Mouse (Mus musculus): ENCODE results near the gene Gm10318. TPM values are rescaled to one million over a fixed set of nuclear protein-coding genes. Genes with fewer than 3 reads are reported as not detected.

Gm10318 gene
- total RNA-seq (2021): not detected

DNA sequence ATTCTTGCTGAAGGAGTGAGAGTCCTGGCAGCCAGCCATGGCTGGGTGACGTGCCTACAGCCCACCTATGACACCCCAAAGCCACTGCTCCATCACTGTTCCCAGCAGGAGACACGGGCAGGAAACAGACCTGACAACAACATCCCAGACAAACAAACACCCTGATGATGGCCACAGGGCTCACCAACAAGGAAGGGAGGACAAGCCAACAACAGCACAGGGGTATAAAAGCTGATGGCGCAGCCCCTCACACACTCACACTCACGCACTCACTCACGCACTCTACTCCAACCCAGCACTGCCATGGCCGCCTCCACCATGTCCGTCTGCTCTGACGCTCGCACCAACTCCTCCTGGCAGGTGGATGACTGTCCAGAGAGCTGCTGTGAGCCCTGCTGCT is at the start of gene Gm10318:
TSS of gene Gm10318 (plus strand) at position 301 of the 400 bp plus-strand sequence.
- DNase-seq (ENCODE audit: low spot score): no peak
- intact Hi-C loops (cut with DNase I): no loop called here

DNA sequence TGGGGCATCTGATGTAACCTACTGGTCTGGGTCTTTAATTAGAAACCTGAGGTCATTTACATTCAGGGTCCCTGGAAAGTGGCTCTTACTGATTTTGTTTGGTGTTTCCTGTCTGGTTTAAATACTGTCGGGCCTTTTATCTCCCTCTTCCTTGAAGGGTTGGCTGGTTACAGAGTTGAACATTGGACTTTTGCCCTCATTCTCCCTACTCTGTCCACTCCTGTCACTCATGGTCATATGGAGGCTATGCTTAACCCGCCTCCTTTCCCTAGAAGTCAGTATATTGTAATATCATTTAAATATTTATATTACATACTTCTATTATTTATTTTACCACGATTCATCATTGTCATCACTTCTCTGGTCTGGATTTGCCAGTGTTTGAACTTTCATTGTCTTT is 48.6 kb upstream of the Gm10318 start:
- intact Hi-C loops (cut with DNase I): no loop called here
- DNase-seq (ENCODE audit: low spot score): no peak

DNA sequence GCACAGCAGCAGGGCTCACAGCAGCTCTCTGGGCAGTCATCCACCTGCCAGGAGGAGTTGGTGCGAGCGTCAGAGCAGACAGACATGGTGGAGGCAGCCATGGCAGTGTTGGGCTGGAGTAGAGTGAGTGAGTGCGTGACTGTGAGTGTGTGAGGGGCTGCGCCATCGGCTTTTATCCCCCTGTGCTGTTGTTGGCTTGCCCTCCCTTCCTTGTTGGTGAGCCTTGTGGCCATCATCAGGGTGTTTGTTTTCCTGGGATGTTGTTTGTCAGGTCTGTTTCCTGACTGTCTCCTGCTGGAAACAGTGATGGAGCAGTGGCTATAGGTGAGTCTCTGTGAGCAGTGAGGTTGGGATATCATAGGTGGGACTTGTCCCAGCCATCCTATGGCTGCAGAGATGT is 40.9 kb upstream of the Gm10318 start, which contains the start of gene Gm9507:
TSS of gene Gm9507 (minus strand) at position 101 of the 400 bp plus-strand sequence.
- no peak for DNase-seq (ENCODE audit: low spot score)
- intact Hi-C loops (cut with DNase I): no loop called here

DNA sequence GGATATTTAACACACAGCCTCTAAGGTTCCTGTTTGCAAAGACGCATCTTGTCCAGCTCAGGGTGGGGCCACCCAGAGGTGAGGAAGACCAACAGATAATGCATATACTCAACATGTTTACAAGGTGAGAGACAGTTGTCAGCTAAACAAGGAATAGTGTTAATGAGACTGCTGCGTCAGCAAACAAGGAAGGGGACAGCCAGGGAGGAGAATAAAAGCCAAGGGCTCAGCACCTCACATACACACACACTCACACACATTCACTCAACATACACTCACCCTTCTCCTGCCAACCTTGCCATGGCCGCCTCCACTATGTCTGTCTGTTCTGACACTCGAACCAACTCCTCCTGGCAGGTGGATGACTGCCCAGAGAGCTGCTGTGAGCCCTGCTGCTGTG is 38.3 kb upstream of the Gm10318 start, which contains the start of gene Gm2696:
TSS of gene Gm2696 (plus strand) at position 301 of the 400 bp plus-strand sequence.
- DNase-seq (ENCODE audit: low spot score): no peak
- intact Hi-C loops (cut with DNase I): no loop called here

DNA sequence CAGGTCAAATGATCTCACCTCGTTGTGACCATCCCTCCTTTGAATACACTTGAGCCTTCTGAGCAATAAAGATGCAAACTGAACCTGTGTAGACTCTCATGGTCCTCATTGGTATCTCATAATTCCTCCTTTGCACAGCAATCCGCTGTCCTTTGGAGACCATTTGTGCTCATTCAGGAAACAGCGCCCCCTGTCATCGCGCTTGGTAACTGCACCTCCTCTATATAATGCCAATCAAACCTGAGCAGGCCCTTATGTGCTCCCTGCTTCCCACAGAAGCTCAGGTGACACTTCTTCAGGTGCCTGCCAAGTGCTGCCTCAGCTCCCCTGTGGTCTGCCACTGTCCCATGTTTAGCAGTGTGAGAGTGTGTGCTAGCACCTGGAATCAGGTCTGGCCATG is 37.1 kb upstream of the Gm10318 start:
- DNase-seq (ENCODE audit: low spot score): no peak
- intact Hi-C loops (cut with DNase I): loop anchor here (5.0 kb wide), 2 partner anchors 88 to 188 kb away; partner anchors contain the start of gene Gm10100

DNA sequence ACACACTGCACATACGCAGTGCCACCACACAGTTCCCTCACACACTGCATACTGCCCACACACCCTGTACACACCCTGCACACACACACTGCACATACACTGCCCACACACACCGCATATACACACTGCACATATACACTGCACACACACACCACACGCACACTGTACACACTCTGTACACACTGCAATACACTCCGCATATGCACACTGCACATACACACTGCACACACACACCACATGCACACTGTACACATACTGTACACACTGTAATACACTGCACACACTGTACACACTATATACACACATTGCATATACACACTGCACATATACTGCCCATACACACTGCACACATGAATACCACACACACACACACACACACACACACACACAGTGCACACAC is 34.1 kb upstream of the Gm10318 start:
- intact Hi-C loops (cut with DNase I): loop anchor here (5.0 kb wide), 2 partner anchors 91 to 191 kb away; partner anchors contain the start of gene Gm10100

DNA sequence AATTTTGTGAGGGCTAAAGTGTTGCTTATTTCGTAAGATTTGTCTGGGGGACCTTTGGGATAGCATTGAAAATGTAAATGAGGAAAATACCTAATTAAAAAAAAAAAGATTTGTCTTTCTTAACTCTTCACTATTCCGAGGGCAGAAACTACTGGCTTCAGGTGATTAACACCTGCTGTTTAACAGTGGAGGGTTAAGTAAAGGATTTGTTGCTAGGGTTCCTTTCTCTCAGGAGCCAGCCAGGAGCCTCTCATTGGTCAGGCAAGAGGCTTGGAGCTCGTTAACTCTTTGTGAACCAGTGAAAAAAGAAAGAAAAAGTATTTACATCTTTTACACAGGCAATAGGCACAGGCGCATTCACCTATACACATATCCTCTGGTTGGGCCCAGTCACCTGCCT is 33.5 kb upstream of the Gm10318 start:
- no peak for DNase-seq (ENCODE audit: low spot score)
- intact Hi-C loops (cut with DNase I): loop anchor here (5.0 kb wide), 2 partner anchors 92 to 192 kb away; partner anchors contain the start of gene Gm10100

More for the DNA sequence above, 34.1 kb upstream of the Gm10318 start:
- DNase-seq (ENCODE audit: low spot score): no peak

DNA sequence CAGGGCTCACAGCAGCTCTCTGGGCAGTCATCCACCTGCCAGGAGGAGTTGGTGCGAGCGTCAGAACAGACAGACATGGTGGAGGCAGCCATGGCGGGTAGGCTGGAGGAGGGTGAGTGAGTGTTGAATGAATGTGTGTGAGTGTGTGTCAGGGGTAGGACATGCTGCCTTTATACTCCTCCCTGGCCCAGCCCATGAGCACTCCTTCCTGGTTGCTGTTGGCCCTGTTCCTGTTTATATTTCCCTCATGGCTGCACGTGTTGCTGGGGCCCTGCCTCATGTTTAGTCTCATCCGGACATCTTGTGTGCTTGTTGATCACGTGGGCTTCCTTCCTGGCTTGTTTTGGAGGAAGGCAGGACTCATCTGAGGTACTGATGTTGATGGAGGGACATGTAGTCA is 25.7 kb upstream of the Gm10318 start, which contains the start of gene Krtap10-4:
TSS of gene Krtap10-4 (minus strand) at position 145 of the 400 bp plus-strand sequence.
- DNase-seq (ENCODE audit: low spot score): no peak
- intact Hi-C loops (cut with DNase I): no loop called here

DNA sequence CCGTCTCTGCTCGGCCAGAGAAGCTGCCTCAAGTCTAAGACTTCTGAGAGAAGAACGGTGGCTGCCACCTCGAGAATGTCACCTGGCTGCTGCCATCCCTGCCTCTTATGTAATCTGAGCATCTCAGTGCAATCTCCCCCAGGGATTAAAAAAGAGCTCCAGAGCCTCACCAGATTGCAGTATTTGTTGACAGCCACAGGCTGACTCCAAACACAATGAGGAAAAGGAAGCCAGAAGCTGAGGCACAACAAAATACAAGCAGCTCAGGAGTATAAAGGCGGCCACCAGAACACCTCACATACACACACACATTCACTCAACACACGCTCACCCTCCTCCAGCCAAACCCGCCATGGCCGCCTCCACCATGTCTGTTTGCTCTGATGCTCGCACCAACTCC is 17.0 kb upstream of the Gm10318 start, which contains the start of gene Krtap10-10:
TSS of gene Krtap10-10 (plus strand) at position 301 of the 400 bp plus-strand sequence.
- intact Hi-C loops (cut with DNase I): no loop called here
- DNase-seq (ENCODE audit: low spot score): no peak

DNA sequence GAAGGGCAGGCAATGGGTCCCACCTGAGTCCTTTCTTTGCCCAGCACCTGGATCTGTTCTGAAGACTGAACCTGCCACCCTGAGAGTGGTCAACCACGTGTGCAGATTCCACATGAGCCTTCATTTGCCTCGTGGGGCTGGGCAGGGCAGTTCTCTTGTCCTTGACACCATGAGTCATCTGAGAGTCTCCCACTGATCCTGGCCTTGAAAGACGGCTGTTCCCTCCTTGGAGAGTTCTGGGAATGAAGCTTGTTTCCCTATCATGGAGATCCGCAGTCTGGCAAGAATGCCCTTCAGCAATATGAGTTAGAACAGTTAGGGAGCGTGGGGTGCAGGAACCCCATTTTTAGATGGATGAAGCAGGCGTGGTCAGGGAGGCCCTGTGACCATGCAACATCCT is 13.7 kb upstream of the Gm10318 start:
- intact Hi-C loops (cut with DNase I): no loop called here
- DNase-seq (ENCODE audit: low spot score): no peak

DNA sequence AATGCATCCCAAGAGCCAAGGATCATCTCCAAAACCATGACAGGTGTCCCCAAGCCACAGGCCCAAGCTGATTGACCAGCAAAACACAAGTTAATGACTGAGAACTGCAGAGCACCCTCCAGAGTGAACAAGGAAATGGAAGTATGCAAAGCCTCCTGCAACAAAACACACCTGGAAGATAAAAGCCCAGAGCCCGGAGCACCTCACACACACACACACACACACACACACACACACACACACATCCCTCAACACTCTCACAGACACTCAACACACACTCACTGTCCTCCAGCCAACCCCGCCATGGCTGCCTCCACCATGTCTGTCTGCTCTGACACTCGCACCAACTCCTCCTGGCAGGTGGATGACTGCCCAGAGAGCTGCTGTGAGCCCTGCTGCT is 6.2 kb upstream of the Gm10318 start, which contains the start of gene Gm36176:
TSS of gene Gm36176 (plus strand) at position 301 of the 400 bp plus-strand sequence.
- intact Hi-C loops (cut with DNase I): no loop called here
- no peak for DNase-seq (ENCODE audit: low spot score)

DNA sequence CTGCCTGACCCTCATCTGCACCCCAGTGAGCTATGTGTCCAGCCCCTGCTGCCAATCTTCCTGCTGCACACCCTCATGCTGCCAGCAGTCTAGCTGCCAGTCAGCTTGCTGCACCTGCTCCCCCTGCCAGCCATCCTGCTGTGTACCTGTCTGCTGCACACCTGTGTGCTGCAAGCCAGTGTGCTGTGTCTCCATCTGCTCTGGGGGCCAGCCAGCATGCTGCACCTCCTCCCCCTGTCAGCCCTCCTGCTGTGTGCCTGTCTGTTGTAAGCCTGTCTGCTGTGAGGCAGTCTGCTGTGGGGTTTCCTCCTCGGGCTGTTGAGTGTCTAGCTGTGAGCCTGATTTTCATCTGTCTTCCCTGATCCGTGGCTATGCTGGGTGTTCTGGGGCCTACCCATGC is 5.7 kb upstream of the Gm10318 start:
- intact Hi-C loops (cut with DNase I): no loop called here
- DNase-seq (ENCODE audit: low spot score): no peak

DNA sequence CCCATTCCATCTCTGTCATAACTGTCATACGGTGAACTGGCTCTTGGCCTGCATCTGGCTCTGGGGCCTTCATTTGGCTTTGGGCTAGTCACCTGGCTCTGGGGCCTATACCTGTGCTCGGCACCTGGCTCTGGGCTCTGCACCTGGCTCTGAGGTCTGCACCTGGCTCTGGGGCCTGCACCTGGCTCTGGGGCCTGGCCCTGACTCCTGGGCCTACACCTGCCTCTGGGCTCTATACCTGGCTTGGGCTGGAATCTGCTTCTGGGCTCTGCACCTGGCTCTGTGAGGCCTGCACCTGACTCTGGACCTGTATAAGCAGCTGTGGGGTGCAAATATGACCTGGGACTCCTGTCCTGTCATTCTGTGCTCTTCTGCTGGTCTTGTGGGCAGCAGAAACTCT is 5.1 kb upstream of the Gm10318 start:
- DNase-seq (ENCODE audit: low spot score): no peak
- intact Hi-C loops (cut with DNase I): no loop called here

DNA sequence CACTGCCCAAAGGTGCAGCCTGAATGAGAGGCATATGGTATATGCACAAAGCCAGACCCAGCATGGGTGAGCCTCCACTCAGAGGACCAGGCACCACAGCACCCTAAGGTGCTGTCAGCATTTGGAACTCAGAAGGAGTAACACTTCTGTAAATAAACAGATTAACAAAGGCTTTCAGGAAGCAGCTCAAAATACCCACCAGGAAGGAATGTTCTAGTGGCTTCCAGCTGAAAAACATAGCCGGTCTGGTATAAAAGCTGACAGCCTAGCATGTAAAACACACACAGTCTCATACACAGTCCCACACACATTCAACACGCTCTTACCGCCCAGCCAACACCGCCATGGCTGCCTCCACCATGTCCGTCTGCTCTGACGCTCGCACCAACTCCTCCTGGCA is 9.0 kb downstream of the Gm10318 start, which contains the start of gene Gm3285:
TSS of gene Gm3285 (plus strand) at position 301 of the 400 bp plus-strand sequence.
- DNase-seq (ENCODE audit: low spot score): no peak
- intact Hi-C loops (cut with DNase I): no loop called here

DNA sequence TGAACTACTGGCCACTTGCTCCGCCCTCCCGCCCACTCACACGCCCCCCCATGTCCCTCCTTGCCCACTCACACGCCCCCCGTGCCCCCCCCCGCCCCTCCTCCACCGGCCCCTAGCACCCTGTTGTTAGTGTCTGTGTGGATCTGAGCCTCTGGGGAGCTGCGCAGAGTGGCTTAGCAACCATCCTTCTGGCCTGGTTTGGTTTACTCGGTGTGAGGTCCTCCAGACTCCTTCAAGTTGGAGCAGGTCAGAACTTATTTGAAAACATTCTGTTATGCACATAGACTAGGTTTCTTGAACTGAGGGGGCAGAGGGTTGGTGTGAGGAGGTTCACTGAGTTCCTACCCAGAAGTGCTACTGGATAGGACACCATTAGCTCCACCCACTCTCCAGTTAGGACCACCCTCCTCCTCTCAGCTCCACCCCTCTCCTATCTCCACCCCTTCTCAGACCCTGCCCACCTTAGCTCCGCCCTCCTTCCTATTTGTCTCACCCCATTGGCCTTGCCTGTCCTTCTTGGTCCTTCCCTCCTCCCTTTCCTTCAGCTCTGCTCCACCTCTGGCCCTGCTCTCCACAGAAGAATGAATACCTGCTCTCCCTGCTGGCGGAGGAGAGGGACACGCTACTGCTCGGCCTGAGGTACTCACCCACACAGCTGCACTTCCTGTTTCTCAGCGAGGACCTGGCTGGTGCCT is 11.6 kb downstream of the Gm10318 start:
- DNase-seq (ENCODE audit: low spot score): no peak
- intact Hi-C loops (cut with DNase I): no loop called here

DNA sequence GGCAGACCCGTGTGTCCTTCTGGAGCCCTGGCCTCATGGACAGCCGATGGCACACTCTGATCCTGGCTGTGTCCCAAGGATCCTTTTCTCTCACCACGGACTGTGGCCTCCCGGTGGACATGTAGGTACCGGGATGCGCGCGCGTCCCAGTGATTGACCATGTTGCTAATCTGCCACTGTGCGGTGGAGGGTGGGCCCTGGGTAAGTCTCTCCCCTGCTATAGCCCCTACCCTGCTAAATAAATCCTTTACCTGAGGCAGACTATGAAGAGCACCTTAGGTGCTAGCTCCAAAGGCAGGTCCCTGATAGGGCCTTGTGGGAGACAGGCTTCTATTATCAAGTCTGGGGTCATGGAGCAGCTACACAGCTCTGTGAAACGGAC is 12.1 kb downstream of the Gm10318 start:
- intact Hi-C loops (cut with DNase I): no loop called here

DNA sequence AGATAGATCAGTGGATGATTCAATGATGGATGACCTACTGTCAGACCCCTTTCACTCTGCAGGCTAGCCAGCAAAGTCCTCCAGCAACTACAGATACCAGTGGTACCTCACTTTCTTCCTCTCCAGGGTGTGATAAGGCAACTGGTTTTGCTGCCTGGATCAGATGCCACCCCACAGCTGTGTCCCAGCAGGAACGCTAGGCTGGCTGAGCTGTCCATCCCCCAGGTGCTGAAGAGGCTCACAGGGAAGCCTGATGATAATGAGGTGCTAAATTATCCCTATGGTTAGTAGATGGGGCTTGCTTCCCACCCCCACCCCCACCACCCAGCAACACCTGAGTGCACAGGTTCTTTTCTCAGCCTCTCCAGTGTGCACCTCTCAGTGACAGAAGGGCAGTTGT is 14.9 kb downstream of the Gm10318 start:
- intact Hi-C loops (cut with DNase I): no loop called here
- no peak for DNase-seq (ENCODE audit: low spot score)

More for the DNA sequence above, 12.1 kb downstream of the Gm10318 start:
- no peak for DNase-seq (ENCODE audit: low spot score)

DNA sequence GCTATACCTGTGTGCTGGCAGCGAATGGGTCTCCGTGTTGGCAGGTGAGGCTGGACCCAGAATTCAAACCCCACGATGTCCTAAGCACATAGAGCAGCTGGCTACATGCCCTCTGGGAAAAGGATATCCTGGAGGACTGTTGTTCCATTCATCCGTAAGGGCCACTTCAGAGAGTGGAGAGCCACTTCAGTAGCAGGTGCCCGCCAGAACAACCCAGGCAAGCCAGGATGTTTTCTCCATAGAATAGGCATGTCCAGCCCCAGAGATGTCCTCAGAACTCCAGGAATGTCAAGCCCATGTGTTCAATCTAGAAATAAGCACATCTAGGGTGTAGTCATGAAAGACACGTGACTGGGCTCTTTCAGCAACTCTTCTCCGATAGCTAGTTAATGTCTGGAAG is 17.0 kb downstream of the Gm10318 start:
- intact Hi-C loops (cut with DNase I): no loop called here
- DNase-seq (ENCODE audit: low spot score): no peak

DNA sequence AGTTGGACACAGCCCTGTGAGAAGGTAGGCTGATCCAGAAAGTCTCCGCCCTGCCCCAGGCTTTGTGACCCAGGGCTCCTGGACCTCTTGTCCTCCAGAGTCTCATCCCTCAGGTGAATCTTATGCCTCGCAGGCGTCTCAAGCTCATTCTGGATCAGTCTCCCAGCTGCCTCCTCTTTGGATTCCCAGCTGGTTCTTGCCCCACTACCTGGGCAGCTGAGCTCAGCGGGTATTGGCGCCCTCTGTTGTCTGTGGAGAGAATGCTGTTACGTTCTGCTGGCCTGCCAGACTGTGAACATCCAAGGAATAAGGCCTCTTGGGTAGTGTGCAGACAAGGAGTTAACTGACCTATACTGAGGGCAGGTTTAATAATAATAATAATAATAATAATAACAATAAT is 26.3 kb downstream of the Gm10318 start:
- no peak for DNase-seq (ENCODE audit: low spot score)
- intact Hi-C loops (cut with DNase I): loop anchor here (1.0 to 5.0 kb wide), 2 partner anchors 172 to 252 kb away; partner anchors contain the start of gene Gm10272

DNA sequence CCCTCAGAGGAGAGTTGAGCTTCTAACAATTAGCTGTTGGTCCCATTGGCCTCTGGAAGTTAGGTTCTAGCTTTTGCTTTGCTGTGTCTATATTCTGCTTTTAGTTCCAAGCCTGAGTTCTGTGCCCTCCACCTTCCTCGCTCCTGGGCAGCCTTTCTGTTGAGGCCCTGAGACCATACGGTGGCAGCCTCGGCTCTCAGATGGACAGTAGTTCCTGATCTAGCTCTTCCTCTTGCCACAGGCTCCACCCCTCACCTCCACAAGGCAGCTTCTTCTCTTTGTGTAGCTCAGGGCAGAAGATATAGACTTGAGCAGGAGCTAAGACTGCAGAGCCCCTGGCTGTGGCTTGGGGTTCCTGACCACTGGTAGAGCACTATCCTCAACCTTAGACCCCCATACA is 27.6 kb downstream of the Gm10318 start:
- intact Hi-C loops (cut with DNase I): loop anchor here (2.0 to 5.0 kb wide), 2 partner anchors 154 to 363 kb away; partner anchors contain the start of genes Fam207a and Gm10100
- no peak for DNase-seq (ENCODE audit: low spot score)

DNA sequence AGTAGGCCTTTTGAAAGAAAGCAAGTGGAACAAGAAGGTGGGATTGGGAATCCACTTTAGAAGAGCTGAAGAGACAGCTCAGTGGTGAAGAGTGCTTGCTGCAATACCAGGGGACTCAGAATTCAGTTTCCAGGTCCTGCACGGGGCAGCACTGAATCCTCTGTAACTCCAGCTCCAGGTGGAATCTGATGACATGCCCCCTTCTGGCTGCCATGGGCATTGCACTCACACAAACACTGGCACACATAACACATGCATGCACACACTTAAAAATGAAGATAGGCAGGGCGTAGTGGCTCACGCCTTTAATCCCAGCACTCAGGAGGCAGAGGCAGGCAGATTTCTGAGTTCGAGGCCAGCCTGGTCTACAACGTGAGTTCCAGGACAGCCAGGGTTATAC is 29.9 kb downstream of the Gm10318 start:
- intact Hi-C loops (cut with DNase I): loop anchor here (5.0 kb wide), 1 partner anchor 365 kb away; the partner anchor contains the start of gene Fam207a
- no peak for DNase-seq (ENCODE audit: low spot score)
